Mouse (Mus musculus) cortical plate, adult 2 months (tissue): ENCODE results near the gene Alyref2.

Experiments used
- CTCF ChIP-seq: fragments of 200-500 bp; IDR thresholded peaks from 2 replicates; pipeline ENCODE4 v1.5.1; 2011; ENCODE audit warnings: mild to moderate bottlenecking, control low read depth, low read length; ENCODE audit not compliant: insufficient read depth; ENCODE audit errors: extremely low read depth
- POLR2A ChIP-seq: fragments of 200-500 bp; IDR thresholded peaks from 2 replicates; pipeline ENCODE4 v1.6.1; 2011; ENCODE audit warnings: mild to moderate bottlenecking, low read length, control low read depth; ENCODE audit not compliant: insufficient read depth; ENCODE audit errors: extremely low read depth

GRCm38 (mm10) chr1:171552230-171552629 lies 49.0 kb downstream of the Alyref2 start:
- TF ChIP-seq CTCF (no peak), POLR2A (no peak)
